Mouse (Mus musculus): Measurements from ENCODE around the gene Ankrd13a.

Gene Ankrd13a

GRCm38 (mm10) chr5:114766686-114767085 lies 7.8 kb upstream of the Ankrd13a start:
- DNase-seq (ENCODE audit: low spot score) = no peak

DNA sequence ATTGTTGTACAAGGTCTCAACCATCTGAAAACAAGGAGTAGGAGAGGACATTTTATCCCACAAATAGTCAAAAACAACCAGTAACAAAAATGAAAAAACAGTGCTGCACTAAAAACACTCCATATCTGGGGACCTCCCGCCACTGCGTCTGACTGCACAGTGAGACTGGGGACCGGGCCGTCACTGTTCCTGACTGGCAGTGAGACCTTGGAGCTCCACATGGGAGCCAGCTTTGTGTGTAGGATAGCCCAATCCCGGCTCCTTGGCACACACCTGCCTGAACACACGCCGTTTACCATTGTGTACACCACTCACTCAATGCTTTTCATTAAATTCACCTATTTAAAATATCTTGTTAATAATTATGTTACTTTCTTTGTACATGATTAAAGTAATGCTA lies 7.3 kb upstream of the Ankrd13a start:
- no peak for DNase-seq (ENCODE audit: low spot score)

- no peak for DNase-seq (ENCODE audit: low spot score)
These were observed 4.7 kb upstream of the Ankrd13a start for GRCm38 (mm10) chr5:114769786-114770185.

DNA sequence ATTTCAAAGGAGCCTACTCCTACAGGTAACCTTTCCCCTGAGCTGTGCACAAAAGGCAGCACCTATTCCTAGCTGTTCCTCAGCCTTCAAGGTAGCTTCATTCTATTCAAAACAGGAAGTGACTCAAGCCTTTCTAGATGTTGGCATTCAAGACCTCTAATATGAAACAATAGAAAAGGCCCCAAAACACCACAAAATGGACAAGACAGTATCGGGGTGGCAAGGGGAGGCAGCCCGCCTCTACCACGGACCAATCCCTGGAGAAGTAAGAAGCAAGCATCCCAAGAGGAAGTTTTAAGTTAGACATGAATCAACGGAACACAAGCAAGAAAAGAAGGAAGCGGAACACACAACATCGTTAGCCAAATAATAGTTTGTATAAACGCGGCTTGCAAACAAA lies 2.7 kb upstream of the Ankrd13a start:
- no peak for DNase-seq (ENCODE audit: low spot score)

DNA sequence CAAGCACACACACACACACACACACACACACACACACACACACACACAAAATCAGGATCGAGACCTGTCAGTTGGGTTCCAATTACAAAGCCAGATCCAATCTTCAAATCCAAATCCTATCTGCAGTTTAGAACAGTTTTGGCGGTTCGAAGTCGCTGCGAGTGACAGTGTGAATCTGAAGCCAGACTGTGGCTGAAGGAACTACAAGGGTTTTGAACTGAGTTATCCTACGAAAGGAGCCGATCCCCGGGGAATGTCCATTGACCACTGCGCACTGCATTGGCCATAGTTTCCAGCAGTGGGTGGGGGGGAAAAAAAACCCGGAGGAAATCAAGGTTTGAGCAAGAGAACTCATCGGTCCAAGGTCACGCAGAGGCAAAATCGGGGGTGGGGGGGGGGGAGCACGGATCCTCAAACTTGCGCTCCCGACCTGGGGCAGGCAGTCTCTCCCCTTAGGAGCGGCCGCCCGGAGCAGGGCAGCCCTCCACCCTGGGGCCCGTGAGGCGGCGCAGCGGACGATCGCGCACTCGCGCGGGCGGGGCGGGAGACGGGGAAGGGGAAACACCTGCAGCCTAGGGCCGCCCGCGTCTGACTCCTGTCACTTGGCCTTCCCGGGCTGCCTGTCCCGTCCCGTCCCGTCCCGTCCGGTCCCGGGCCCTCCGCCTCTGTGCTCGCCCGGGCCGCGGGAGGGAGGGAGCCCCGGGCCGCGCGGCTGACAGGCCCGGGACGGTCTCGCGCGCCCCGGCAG lies 1.8 kb upstream of the Ankrd13a start:
- DNase-seq (ENCODE audit: low spot score) = peak; percentile 60

GRCm38 (mm10) chr5:114773211-114773710 lies 1.2 kb upstream of the Ankrd13a start:
- peak; percentile 98 for DNase-seq (ENCODE audit: low spot score)

- no peak for DNase-seq (ENCODE audit: low spot score)
These were observed 697 bp upstream of the Ankrd13a start for GRCm38 (mm10) chr5:114773780-114774179.

DNA sequence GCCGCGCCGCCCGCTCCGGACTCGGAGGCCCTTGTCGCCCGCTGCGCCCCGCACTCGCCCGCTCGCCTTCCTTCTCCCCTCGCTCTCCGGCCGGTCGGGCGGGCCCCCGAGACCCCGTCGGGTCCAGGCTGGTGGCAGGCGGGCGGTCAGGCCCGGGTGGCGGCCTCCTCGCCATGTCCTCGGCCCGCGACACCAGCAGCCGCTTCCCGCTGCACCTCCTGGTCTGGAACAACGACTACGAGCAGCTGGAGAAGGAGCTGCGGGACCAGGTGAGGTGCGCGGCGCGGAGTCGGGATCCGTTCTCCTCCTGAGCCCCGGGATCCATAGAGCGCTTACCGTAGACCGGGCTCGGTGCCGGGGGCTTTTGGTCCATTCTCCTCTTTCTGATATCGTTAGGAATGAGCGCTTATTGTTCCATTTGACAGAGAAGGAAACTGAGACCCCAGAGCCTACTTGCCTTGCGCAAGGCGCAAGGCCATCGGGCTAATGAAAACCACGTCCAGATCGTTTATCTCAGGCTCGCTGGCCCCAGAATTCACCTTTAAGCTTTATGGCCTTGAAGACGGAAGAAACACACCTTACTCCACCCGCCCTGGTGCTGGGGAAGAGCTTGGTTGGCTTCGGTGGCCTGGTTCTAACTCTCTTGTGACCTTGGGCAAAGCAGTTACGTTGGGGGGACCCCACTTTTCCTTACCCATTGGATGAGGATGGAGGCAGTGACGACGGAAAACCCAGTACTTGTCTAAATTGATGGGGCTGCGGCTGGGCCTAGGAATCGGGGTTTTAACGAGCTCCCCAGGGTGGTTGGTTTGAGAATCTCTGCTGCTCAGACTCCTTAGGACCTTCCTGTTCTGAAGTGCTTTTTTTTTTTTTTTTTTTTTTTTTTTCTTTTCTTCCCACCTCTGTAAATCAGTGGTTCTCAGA lies 841 bp downstream of the Ankrd13a start, which contains the start of gene Git2:
Gene Git2, minus strand, starts transcription at position 462 of the 924 bp plus-strand sequence.
- DNase-seq (ENCODE audit: low spot score) = no peak

DNA sequence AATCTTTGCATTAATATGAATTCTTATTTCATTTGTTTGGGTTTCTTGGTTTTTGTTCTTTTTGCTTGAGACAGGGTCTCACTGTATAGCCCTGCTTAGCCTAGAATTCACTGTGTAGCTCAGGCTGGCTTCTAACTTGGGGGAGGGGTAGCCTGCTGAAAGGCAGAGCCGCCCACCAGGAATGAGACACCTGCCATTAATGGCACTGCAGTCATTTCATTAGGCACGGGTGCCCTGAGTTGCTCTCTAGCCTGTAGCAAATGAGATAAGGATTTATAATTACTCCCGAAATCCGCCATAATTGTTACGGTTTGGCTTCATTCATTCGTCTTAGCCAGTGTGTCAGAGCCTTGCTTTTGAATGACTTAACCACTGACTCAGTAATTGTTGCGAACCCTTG lies 1.7 kb downstream of the Ankrd13a start:
- no peak for DNase-seq (ENCODE audit: low spot score)

DNA sequence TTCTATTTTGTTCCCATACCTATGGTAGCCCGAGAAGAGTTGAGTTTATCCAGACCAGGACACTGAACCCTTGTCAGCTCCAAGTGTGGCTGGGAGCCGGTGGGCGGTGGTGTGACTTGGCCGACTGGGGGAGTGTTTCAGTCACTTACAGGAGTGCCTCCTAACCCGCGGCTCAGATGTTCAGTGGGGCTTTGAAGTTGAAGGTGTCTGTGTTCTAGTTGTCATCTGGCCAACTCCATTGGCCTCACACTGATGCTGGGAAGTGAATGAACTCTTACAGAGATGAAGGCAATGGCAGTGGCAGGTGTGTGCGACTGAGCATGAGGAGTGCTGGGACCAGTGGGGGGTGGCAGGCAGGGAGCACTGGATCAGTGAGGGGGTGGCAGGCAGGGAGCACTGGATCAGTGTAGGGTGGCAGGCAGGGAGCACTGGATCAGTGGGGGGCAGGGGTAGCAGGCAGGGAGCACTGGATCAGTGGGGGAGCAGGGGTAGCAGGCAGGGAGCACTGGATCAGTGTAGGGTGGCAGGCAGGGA lies 5.5 kb downstream of the Ankrd13a start:
- no peak for DNase-seq (ENCODE audit: low spot score)

DNA sequence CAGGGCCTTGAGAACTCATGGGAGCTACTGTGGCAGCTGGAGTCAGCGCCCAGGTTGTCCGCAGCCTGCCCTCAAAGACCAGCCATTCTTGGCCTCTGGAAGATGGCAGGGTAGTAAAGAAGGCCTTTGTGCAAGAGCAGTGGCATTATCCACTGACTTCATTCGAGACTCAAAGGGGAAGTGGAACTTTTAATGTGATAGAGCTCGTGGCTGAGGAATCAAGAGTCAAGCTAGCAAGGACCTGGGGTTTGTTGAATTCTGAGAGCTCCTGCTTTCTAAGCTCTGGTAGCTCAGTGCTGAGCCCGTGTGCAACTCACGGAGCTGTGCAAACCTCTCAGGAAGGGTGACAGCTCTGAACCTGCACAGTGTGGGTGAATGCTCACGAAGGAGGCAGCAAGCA lies 6.4 kb downstream of the Ankrd13a start:
- DNase-seq (ENCODE audit: low spot score) = no peak

DNA sequence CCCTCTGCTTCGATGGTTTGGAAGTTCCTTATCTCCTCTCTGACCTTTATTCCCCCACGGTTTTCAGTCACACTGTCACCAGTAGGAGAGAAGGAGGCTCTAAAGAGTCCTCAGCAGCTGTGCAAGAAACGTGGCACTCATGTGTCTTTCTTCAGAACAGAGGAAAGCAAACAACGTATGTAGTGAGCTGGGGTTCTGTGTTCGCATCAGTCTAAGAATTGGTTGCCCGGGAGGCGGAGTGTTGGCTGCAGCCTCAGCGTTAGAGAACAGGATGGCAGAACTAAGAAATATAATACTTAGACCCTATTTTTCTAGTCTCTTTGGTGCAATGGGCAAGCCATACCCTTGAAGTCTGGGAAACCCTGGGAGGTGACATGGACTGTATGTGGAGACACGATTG lies 8.5 kb downstream of the Ankrd13a start:
- no peak for DNase-seq (ENCODE audit: low spot score)

DNA sequence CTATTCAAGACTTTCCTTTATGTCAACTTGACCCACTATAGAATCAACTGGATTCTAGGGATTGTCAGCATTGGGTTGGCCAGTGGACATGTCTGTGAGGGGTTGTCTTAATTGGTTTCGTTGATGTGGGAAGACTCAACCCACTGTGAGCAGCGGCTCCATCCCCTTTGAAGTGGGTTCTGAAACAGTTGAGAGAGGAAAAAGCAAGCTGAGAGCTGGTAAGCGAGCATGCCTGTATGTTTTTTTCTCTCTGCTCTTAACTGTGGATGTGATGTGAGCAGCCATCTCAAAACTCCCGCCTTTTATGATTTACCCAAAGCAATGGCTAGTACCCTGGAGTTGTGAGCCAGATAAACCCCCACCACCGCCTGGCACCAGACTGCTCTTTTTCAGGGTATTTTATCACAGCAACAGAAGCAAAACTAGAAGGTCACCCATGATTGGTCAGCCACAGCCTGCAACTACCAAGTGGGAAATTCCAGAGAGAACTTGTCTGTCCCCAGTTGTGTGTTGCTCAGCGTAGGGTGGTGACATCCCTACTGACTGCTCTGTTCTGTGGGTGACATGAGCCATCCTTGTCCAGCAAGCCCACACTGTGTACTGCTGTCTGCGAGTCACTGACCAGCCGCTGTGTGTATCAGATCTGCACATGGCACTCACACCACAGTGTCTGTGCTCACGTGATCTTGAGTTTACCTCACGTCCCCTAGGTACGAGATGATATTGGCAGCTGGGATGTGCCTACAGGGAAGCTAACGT lies 9.1 kb downstream of the Ankrd13a start:
- peak; percentile 44 for DNase-seq (ENCODE audit: low spot score)

DNA sequence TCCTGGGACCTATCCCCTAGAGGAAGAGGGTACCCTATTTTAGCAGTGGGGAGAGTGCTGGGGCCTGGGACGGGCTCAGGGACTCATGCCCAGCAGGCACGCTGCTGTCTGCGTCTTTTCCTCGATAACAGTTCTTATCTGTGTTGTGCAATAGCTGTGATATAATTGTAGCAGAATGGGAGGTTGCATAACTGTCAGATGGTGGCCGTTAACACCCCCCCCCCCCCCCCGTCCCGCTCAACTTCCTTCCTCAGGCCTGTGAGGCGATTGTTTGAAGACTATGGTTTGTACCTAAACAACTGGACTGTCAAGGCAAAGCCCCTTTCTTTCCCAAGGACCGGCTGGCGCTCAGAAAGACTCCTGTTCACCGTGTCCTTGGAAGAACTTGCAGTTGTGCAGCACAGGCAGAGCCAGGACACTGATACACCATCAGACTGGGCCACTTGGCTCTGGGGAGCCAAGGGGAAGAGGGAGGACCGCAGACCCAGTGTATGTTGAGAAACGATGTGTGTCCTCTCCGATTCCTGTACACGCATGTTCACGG lies 10.2 kb downstream of the Ankrd13a start:
- DNase-seq (ENCODE audit: low spot score) = peak; percentile 85

- no peak for DNase-seq (ENCODE audit: low spot score)
These were observed 10.7 kb downstream of the Ankrd13a start for GRCm38 (mm10) chr5:114785196-114785595.

DNA sequence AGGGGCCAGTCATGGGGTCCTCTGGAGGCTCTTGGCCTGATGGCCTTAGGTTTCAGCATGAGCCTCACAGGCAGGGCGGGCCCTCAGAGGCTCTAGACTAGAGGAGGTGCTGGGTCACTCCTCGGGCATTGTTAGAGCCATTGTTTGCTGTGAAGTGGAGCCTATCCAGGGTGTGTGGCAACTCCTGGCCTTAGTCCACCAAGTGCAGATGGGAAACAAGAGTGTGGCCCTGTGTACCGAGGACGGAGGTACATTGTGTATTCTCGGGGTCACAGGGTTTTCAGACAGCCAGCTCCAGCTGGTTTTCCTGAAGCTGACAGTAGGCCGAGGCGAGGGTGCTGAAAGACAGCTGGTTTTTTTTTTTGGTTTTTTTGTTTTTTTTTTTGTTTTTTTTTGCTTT lies 18.8 kb downstream of the Ankrd13a start:
- peak; percentile 92 for DNase-seq (ENCODE audit: low spot score)

GRCm38 (mm10) chr5:114794609-114795008 lies 20.1 kb downstream of the Ankrd13a start:
- DNase-seq (ENCODE audit: low spot score) = peak; percentile 68

DNA sequence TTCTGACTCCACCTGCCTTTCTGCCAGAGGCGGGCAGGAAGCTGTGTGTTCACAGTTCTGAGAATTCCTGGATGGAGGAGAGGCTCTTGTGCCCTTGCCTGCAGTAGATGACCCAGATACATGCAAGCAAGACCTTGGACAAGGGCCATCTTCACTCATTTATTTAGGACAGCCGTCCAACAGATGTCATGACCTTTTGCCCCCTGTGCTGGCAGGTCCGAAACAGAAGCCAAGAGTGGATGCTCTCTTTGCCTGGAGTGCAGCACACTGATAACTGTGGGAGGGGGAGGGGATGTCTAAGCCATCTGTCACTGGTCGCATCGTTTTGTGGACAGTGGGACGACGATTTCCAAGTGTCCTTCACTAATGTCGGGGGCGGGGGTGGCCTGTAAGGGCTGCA lies 20.8 kb downstream of the Ankrd13a start:
- DNase-seq (ENCODE audit: low spot score) = no peak

DNA sequence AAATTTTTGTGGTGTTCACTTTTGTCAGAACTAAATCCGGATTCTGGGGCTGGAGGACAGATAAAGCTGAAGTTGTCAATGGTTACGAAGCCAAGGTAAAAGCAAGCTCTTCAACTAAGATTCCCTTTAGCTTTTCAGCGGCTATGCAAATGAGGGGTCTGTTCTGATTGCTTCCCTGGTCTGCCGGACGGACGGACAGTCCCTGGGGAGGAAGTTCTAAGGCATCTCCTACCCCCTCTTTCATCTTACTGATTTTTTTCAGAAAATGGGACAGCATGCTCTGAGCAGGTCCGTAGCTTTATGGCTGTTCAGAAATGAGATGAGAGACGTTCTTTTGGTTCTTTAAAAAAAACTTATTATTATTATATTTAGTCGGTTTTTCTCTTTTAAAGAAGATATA lies 21.2 kb downstream of the Ankrd13a start:
- DNase-seq (ENCODE audit: low spot score) = no peak

DNA sequence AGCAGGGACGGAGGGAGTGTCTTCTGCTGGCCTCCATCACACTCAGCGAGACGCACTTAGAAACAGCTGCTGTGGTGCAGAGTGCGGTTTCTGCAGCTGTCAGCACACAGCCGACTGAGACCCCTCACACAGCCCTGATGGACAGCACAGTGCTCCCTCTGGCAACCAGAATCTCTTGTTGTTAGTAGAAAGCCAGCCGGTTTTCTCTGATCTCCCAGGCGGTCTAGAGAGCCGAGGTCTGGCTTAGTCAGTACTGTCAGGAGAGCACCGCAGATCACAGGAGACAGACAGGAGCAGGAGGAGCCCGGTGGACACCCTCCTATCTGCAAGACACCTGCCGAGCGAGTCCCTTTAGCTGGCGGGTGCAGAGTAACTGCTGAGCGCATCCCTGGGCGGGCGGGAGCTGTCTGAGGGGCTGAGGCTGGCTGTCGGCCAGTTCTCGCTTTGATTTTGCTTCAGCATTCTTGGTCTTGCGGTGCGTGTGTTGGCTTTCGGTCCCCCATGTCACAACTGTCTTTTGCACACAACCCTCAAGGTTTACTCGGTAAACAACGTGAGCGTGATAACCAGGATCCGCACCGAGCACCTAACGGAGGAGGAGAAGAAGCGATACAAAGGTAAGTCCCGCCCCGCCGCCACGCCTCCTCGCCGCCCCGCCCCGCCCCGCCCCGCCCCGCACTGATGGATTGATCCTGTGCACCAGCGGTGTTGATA lies 22.0 kb downstream of the Ankrd13a start:
- no peak for DNase-seq (ENCODE audit: low spot score)

- no peak for DNase-seq (ENCODE audit: low spot score)
These were observed 22.8 kb downstream of the Ankrd13a start for GRCm38 (mm10) chr5:114797253-114797652.

Measured in lung, postnatal 25 days (tissue).